Mouse (Mus musculus) frontal cortex, adult 2 months (tissue): ENCODE measurements around the gene Kazn. TPM values are rescaled to one million over a fixed set of nuclear protein-coding genes. Genes with fewer than 3 reads are reported as not detected.
A peak's percentile ranks its signal among the peaks of the same experiment; 100 is the strongest.

Source experiments
- DNase-seq, 2 experiments: peaks; one replicate each; pipeline ENCODE4 v3.0.0; 2022; ENCODE audit warnings: low spot score in 1 of 2; ENCODE audit errors: extremely low spot score in 1 of 2
- polyA plus RNA-seq: library from polyadenylated mRNA; depleted of rRNA; stranded (reverse); fragments of >200 nt; gene quantifications from 2 replicates; pipeline ENCODE4 v1.2.3, GENCODE M21; 2012; rRNA removed

Gene Kazn
- polyA plus RNA-seq, 1 experiment, result 44.3 TPM

DNA sequence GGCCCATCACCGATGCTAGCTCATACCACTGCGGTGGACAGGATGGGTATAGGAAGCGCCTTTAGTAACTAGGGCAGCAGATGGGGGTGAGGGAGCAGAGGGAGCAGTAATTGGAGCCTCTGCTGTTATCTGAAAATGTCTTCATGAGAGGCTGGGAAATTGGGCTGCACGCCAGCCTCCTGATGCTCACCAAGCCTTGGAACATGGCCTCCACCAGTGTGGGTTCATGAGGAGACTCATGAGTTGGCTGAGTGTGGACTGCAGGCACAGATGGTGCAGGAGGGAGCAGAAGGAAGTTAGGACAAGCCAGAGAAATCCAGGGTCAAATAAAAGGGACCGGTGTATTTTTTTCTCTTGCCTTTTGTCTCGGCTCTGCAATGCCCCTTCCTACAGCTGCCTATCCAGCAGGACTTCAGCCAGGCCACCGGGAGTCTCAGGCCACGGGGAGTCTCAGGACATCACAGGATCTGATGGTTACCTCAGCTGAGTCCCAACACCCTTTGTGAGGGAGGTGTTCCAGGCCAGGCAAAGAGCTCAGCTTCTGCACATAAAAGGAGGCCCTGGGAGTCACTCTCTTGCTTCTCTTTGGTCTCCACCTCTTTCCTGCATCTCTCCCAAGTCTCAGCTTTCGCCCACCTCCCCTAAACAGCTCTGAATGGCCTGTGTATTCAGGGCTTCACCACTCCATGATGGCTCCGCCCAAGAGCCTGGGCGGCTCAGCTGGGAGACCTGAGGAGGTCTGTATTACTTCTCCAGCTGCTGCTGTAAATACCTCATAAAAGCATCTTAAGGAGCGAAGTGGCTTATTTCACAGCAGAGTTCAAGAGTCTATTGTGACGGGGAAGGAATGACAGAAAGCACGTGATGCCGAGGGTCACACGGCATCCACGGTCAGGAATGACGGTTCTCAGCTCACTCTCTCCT lies 178.5 kb downstream of the Kazn start:
- DNase-seq, result no peak

DNA sequence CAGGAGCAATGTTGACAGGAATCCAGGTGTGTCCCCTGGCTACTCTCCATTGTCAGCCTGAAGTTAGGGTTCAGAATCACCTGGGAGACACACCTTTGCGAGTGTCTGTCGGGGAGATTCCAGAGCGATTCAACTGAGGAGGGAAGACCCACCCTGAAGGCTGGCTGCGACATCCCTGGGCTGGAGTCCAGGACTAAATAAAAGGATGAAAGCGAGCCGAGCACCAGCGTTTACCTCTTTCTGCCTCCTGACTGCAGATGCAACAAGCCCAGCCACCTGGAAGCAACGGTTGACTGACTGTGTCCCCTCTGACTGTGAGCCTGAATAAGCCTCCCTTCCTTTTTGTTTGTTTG lies 179.4 kb downstream of the Kazn start:
- DNase-seq, result no peak

DNA sequence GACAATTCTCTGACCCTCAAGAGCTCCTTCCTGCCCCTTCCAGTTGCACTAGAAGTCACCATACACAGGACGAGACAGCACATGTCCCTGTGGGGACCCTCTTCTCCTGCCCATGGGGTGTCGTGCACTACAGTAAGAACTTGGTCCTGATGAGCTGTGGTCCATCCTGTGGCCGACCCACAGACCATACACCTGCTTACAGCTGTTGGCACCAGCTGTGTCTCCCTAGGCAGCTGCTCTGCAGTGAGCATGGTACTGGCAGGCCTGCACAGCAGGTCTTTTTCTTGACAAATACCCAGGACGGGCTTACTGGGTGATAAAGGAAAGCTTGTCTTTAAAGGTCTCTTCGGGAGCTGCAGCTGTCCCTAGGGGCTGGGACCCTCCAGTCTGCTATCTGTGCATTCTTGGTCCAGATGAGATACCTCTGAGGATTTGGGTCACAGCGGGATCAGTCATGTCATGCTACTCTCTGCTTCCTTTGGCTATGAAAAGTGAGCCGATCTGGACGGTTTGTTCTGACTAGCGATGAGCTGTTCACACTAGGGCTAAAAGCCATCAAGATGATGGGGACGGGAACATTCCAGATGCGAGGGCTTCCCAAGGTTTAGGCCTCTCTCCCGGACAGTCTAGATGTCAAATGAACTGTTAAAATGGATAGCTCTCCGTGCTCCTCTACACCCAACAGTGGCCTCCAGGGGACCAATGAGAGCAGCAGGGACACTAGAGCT lies 179.9 kb downstream of the Kazn start:
- no peak for DNase-seq

DNA sequence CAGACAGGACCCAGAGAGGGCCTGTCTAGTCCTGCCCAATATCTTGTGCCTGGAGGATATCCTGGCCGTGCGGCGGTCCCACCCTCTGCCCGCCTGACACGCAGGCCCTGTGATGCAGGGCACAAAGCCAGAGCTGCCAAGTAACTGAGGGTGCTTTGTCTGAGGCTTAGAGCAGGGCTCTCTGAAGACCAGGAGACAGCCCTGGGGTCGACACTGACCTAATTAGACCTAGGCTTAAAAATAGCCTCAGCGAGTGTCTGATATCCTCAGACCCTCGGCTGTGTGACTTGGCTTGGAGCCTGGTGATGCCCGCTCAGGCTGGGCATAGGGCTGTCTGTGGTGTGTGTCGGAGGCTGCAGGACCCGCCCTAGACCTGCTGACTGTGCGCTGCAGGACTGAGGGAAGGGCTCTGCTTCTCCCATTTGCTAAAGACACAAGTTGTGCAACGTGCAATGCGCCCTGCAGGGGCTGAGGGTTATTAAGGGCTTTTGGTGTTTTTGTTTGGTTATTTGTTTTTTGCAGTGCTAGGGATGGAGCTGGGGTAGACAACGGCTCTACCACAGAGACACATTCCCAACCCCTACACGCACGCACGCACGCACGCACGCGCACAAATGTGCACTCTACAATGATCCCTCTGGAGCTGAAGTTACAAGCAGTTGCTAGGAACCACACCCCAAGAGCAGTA lies 181.5 kb downstream of the Kazn start:
- peak; percentile 27 to 38 for DNase-seq

DNA sequence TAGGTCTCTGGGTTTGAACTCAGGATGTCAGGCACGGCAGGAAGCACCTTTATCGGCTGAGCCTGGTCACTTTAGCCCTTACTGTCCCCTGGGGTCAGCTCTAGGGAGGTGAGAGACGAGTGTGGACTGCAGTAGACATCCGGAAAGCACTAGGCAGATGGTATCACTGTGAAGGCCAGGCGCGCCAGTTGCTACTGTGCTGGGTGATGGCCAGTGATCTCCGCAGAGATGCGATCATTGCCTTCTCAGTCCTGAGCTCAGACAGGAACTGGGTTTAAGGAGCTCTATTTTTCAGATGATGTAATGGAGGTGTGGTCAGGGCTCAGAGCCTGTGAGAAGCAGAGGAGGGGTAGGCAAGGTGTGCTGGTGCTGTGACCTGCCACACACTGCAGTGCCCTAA lies 183.6 kb downstream of the Kazn start:
- no peak for DNase-seq

DNA sequence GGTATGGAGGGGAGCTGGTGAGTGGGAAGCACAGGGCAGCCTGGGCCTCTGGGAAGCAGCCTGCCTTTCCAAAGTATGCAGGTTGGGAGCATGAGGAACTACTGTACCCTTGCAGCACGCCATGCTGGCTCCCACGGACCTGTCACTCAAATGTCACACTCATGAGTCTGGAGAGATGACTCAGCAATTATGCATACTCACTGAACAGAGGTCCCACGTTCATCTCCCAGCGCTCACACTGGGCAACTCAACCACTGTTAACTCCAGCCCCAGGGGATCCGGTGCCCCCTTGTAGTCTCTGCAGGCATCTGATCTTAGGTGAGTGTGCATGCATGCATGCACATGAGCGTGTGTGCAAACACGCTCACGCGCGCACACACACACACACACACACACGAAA lies 184.6 kb downstream of the Kazn start:
- peak in 1 of 2 experiments; percentile 19 for DNase-seq

DNA sequence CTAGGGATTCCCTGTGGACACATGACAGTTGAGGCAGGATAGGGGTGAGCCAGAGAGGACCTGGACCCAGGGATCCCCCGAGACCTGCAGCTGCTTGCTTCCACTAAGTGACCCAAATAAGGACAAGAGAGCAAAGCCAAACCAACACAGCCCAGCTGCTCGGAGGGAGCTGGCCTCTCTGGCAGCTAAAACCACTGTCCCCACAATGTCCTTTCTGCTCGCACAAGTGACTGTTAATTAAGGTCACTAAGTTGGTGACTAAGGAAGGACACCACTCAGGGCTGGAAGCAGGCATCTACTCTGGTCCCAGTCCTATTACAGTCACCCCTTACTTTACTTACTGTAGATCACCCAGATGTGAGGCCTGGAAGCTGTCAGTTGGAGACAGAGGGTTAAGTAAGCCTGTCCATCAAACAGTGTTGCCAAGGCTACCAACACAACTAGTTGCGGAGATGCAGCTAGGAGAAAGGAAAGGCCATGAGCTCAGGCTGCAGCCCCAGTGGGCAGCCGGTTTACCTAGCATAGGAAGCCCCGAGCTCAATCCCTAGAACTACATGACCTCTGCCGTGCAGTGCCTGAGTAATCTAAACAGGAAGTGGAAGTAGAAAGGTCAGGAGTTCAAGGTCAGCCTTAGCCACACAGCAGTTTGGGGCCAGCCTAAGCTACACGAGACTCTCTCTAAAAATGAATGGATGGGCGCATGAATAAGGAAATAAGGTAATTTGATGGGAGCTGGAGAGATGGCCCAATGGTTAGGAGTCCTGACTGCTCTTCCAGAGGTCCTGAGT lies 185.3 kb downstream of the Kazn start:
- DNase-seq, result no peak

DNA sequence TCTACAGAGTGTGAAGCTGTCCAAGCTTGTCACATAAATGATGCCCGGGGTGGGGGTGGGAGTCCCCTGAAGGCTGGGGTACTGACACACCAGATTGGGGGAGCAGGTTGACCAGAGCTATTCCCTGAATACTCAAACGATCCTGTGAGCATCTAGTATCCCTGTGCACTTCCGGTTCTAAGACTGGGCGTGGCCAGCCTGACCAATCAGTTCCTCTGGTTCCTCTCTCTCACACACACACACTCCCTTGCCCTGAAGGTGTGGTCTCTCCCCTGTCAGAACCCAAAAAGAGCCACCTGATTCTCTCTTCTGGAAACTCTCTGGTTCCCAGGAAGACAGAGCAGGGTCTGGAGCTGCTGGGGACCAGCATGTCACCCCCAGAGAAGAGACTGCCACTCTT lies 185.9 kb downstream of the Kazn start:
- no peak for DNase-seq

DNA sequence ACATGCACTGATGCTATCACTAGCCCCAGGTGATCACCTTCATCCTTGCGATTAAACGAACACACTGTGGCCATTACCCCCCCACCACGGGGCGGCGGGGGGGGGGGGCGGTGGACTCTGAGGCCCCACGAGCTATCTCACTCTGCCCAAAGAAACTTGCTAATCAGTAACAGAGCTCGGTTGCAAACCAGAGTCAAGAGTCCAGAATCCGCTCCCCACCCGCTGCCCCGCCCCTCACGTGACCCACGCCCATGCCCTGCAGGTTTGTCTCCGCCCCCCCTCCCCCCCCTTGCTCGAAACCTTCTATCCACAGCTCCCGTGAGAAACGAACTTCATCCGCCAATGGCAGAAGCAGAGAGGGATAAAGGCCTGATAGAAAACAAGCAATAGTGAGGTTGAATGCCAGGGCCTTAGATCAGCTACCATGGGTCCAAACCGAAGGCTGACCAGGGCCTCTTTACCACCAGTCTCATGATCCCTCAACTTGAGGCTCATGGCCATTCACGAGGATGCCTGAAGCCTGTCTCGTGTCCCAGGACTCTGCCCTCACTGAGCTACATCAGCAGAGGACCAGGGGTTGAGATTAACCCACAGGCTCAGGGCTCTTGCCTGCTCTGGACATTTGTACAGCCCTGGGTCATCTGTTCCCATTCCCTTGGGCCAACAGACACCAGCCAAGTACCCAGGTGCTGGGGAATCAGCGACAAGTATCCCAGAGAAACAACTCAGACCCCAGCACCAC lies 186.6 kb downstream of the Kazn start:
- DNase-seq, result no peak

Other genes with a start within 250 kb of the Kazn start
- gene Fhad1, start 224.3 kb downstream of the Kazn start, polyA plus RNA-seq, result 9.5 and 9.8 TPM in 2 replicates
- 6.7 and 9.5 TPM in 2 replicates for gene Tmem51, start 155.1 kb downstream of the Kazn start, polyA plus RNA-seq